Mouse (Mus musculus) embryonic fibroblast, embryonic 13.5 days (primary cell): ENCODE results near the gene Podn.

Source experiments
- CTCF ChIP-seq: IDR thresholded peaks from 2 replicates; pipeline ENCODE4 v1.5.1; 2011; ENCODE audit warnings: mild to moderate bottlenecking, control low read depth, low read length, moderate library complexity, borderline replicate concordance; ENCODE audit not compliant: insufficient read depth
- POLR2A ChIP-seq: IDR thresholded peaks from 2 replicates; pipeline ENCODE4 v1.6.1; 2011; ENCODE audit warnings: low read depth, mild to moderate bottlenecking, control low read depth, low read length, moderate library complexity

DNA sequence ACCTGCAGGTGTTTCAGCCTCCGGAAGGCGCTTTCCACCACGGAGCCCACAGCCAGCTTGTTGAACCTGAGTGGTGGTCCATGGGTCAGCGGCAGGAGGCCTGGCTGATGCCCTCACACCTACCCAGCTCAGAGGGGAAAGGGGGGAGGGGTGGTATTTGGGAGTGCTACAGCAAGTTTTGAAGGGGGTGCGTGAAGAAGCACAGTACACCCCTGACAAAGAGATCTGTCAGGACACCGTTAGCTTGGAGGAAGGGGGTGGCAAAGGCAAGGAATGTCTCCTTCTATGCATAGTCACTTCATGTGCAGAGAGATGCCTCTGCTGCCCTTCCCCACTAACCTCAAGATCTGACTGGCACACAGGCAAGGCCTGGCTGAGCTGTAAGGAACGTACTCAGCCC lies 78.4 kb downstream of the Podn start:
- TF ChIP-seq CTCF, result no peak
- no peak for TF ChIP-seq POLR2A
